Mouse (Mus musculus): ENCODE measurements around the gene Srgap2. TPM values are rescaled to one million over a fixed set of nuclear protein-coding genes. Genes with fewer than 3 reads are reported as not detected.

Gene Srgap2
- polyA plus RNA-seq, 1 experiment from 2014 or later = 15.3 TPM

DNA sequence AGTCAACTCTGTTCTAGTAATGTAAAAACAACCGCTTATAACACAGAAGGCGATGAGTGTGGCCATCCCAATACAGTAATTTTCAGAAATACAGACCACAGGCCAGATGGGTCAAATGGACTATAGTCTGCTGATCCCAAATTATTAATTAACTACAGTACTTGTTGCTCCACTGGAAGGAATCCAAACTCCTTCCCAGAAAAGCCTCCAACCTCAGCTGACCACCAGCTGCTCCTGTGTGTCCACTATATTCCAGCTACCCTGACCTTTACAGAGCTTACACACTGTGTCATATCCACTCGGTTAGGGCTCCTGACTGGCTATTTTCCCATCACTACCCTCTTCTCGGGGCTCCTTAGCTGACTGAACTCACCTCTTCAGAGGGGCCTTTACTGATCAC, 61.3 kb downstream of the Srgap2 start:
- no peak for DNase-seq (ENCODE audit: low spot score)
- H3K27me3 ChIP-seq (replicated peaks; ENCODE audit: control insufficient read depth, insufficient read depth, low read length) = no peaks in the 10 kb centered on the region
- ATAC-seq = no peak
- no peak overlapping the region for H3K4me2 ChIP-seq (ENCODE audit: low read length)
- 89% methylated on average over 4 of the region's 4 CpGs for whole genome bisulfite sequencing
- no peaks in the 10 kb centered on the region for H3K9me3 ChIP-seq (replicated peaks; ENCODE audit: control insufficient read depth, low read length)
- no peak overlapping the region for H3K4me3 ChIP-seq (ENCODE audit: low read depth, low read length)
- peaks cover 17% of the 10 kb centered on the region for H3K4me1 ChIP-seq (ENCODE audit: control insufficient read depth, insufficient read depth, low read length)
- no peak overlapping the region for H3K9ac ChIP-seq (ENCODE audit: low read length)
- no peaks in the 10 kb centered on the region for H3K36me3 ChIP-seq (ENCODE audit: control insufficient read depth, insufficient read depth, low read length)
- H3K27ac ChIP-seq (ENCODE audit: low read depth, low read length) = no peak overlapping the region

DNA sequence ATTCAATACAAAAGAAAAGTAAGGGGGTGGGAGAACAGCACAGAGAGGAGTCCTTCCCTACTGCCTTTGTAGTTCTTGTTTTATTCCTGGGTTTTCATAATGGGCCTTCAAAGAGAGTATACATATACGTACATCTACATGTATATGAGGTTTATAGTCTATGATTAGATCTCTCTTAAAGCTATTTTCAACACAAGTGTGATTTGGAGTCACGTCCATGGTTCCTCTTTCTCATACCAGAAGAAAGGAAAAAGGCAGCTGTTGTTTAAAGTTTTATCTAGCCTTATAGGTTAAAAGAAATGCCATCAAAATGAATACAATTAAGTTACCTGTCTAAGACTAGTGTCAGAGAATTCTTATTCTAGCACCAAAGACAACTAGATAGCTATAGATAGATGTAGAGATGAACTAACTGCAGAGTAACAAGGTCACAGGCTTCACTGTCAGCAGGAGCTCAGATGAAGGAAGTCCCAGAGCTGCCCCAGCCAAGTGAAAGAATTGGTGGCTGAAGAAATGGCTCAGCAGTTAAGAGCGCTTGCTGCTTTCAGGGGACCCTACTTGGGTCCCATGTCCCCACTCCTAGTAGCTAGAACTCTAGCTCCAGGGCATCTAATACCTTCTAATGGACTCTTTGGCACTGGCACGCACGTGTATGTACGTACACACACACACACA, 63.1 kb downstream of the Srgap2 start:
- peaks cover 23% of the 10 kb centered on the region for H3K4me1 ChIP-seq (ENCODE audit: control insufficient read depth, insufficient read depth, low read length)
- 90% methylated on average over 6 of the region's 6 CpGs for WGBS
- H3K27ac ChIP-seq (ENCODE audit: low read depth, low read length) = no peak overlapping the region
- H3K27me3 ChIP-seq (replicated peaks; ENCODE audit: control insufficient read depth, insufficient read depth, low read length) = no peaks in the 10 kb centered on the region
- no peaks in the 10 kb centered on the region for H3K36me3 ChIP-seq (ENCODE audit: control insufficient read depth, insufficient read depth, low read length)
- H3K4me2 ChIP-seq (ENCODE audit: low read length) = no peak overlapping the region
- DNase-seq (ENCODE audit: low spot score) (no peak), ATAC-seq (no peak)
- no peaks in the 10 kb centered on the region for H3K9me3 ChIP-seq (replicated peaks; ENCODE audit: control insufficient read depth, low read length)
- no peak overlapping the region for H3K4me3 ChIP-seq (ENCODE audit: low read depth, low read length)
- H3K9ac ChIP-seq (ENCODE audit: low read length) = no peak overlapping the region

DNA sequence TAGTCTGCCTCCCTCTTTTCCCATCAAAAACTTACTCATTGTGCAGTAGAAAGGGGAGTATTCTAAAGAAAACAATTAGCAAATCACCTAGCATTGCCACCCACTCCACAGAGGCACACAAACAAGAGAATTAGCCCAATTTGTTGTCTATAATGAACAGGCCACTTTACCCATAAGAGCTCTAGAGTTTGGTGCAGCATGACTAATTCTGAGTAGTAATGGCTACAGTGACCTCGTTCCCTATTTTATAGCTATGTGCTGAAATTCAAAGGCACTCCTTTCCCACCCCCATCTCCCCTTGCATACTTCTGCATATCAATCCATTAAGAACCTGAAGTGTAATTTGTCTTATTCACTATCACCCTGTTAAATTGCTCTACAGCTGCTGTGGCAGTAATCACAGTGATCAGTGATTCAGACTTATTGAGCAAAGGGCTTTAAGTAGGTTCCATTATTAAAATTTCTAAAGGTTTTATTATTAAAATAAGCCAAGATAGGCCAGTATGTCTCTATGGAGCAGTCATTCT, 64.5 kb downstream of the Srgap2 start:
- H3K4me3 ChIP-seq (ENCODE audit: low read depth, low read length) = no peak overlapping the region
- DNase-seq (ENCODE audit: low spot score) = peak; percentile 59
- no peak overlapping the region for H3K27ac ChIP-seq (ENCODE audit: low read depth, low read length)
- H3K4me2 ChIP-seq (ENCODE audit: low read length) = no peak overlapping the region
- H3K9ac ChIP-seq (ENCODE audit: low read length) = no peak overlapping the region
- 11% methylated on average over 1 of the region's 1 CpGs for WGBS
- peaks cover 18% of the 10 kb centered on the region for H3K4me1 ChIP-seq (ENCODE audit: control insufficient read depth, insufficient read depth, low read length)
- peak; percentile 62 for ATAC-seq
- H3K36me3 ChIP-seq (ENCODE audit: control insufficient read depth, insufficient read depth, low read length) = no peaks in the 10 kb centered on the region
- no peaks in the 10 kb centered on the region for H3K27me3 ChIP-seq (replicated peaks; ENCODE audit: control insufficient read depth, insufficient read depth, low read length)
- no peaks in the 10 kb centered on the region for H3K9me3 ChIP-seq (replicated peaks; ENCODE audit: control insufficient read depth, low read length)

DNA sequence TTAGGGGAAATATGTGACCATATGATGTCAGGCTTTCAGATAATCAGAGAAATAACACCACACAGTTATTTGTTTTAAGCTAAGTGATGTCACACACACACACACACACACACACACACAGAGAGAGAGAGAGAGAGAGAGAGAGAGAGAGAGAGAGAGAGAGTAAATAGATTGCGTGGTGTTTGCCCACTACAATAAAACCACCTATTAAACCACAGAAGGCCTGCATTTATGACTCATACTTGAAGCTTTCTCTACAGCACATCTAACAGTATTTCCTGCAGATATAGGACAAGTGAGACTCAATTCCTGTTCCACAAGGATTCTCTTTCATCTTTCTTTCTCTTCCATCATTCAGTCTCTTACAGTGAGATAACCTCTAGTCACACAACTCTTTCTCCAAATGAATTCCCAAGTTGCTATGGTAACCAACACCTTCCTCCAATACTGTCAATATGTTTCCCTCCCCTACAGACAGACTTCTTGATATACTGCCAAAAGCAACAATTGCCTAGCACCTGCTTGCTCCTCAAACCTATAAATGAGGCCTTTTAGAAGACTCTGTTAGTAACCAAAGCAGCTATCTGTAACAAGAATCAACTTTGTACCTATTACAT, 66.1 kb downstream of the Srgap2 start:
- Histone ChIP-seq H3K4me1 (ENCODE audit: control insufficient read depth, insufficient read depth, low read length) (peaks cover 18% of the 10 kb centered on the region), H3K4me2 (ENCODE audit: low read length) (no peak overlapping the region), H3K9me3 (replicated peaks; ENCODE audit: control insufficient read depth, low read length) (no peaks in the 10 kb centered on the region), H3K27ac (ENCODE audit: low read depth, low read length) (peak overlapping the region; percentile 52; the same call in 1 of the 2 replicates), H3K27me3 (replicated peaks; ENCODE audit: control insufficient read depth, insufficient read depth, low read length) (no peaks in the 10 kb centered on the region), H3K36me3 (ENCODE audit: control insufficient read depth, insufficient read depth, low read length) (no peaks in the 10 kb centered on the region), H3K4me3 (ENCODE audit: low read depth, low read length) (no peak overlapping the region), H3K9ac (ENCODE audit: low read length) (no peak overlapping the region)
- DNase-seq (ENCODE audit: low spot score) (peak; percentile 86), ATAC-seq (peak; percentile 67; the same call in 1 of the 2 replicates)
- WGBS = 47% methylated on average over 1 of the region's 1 CpGs

DNA sequence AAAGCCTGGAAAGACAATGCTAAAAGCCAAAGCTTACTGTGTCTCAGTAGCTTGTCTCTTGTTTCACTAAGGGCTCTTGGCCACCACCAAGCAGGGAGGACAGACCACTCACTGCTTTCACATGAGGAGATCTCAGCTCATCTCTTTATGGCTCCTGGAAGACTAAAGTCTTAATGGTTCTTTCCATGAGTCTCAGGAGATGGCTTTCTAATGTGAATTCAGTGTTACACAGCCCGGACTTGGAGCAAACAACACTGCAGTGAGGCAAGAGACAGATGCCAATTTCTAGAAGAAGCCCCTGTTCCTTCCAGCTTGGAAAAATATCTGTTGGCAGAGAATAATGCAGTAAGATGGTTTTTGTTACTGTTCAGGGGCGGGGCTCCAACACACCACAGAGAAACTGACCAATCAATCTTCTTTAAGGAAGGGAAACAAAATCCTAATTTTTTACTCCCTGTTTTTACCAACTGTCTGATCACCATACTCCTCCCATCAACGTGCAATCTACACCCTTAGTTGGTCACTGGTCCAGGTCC, 71.7 kb downstream of the Srgap2 start:
- Histone ChIP-seq H3K4me2 (ENCODE audit: low read length) (no peak overlapping the region), H3K27me3 (replicated peaks; ENCODE audit: control insufficient read depth, insufficient read depth, low read length) (no peaks in the 10 kb centered on the region), H3K9ac (ENCODE audit: low read length) (no peak overlapping the region), H3K4me1 (ENCODE audit: control insufficient read depth, insufficient read depth, low read length) (peaks cover 8% of the 10 kb centered on the region; the same call in 1 of the 2 replicates), H3K27ac (ENCODE audit: low read depth, low read length) (no peak overlapping the region), H3K4me3 (ENCODE audit: low read depth, low read length) (no peak overlapping the region), H3K9me3 (replicated peaks; ENCODE audit: control insufficient read depth, low read length) (no peaks in the 10 kb centered on the region), H3K36me3 (ENCODE audit: control insufficient read depth, insufficient read depth, low read length) (no peaks in the 10 kb centered on the region)
- no peak for ATAC-seq
- 92% methylated on average over 3 of the region's 3 CpGs for WGBS
- no peak for DNase-seq (ENCODE audit: low spot score)

DNA sequence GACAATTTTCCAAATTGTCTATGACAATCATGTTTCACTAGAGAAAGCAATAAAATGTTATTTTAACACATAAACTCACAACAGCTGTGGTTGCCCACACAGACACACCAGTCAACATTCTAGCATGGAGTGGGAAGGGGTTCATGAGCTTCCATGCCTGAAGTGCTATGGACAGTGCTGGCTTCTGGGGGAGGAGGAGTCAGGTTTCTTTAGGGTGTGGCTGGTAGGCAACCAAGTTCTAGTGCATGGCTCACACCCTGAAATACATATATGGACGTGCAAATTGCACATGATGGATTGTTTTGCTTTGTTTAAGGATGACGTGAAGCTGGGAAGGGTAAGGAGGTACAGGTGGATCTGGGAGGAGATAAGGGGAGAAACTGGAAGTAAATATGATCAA, 72.8 kb downstream of the Srgap2 start:
- Histone ChIP-seq H3K27me3 (replicated peaks; ENCODE audit: control insufficient read depth, insufficient read depth, low read length) (no peaks in the 10 kb centered on the region), H3K4me1 (ENCODE audit: control insufficient read depth, insufficient read depth, low read length) (peaks cover 3% of the 10 kb centered on the region; the same call in 1 of the 2 replicates), H3K9me3 (replicated peaks; ENCODE audit: control insufficient read depth, low read length) (no peaks in the 10 kb centered on the region), H3K4me3 (ENCODE audit: low read depth, low read length) (no peak overlapping the region), H3K27ac (ENCODE audit: low read depth, low read length) (no peak overlapping the region), H3K9ac (ENCODE audit: low read length) (no peak overlapping the region), H3K4me2 (ENCODE audit: low read length) (no peak overlapping the region), H3K36me3 (ENCODE audit: control insufficient read depth, insufficient read depth, low read length) (no peaks in the 10 kb centered on the region)
- DNase-seq (ENCODE audit: low spot score) (no peak), ATAC-seq (no peak)
- WGBS = 88% methylated on average over 2 of the region's 2 CpGs

DNA sequence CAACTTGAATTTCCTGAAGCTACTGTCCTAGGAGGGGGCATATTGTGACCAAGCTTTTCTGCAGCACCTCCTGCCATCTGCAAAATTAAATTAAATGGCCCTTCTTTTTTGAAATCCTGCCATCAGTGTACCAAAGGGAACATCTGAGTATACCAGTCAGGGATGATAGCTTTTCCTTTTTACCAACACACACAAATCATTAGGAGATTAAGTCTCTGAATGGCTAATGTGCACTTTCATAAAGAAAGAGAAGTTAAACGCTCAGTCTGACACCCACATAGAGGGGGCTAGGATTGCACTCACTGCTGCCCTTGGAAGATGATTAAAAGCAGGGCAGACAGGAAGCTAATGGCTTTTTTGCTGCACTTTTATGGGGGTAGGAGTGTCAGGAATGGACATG, 73.8 kb downstream of the Srgap2 start:
- no peak overlapping the region for H3K9ac ChIP-seq (ENCODE audit: low read length)
- no peak overlapping the region for H3K4me2 ChIP-seq (ENCODE audit: low read length)
- WGBS = 0% methylated on average over 1 of the region's 1 CpGs
- H3K27me3 ChIP-seq (replicated peaks; ENCODE audit: control insufficient read depth, insufficient read depth, low read length) = no peaks in the 10 kb centered on the region
- peaks cover 3% of the 10 kb centered on the region; the same call in 1 of the 2 replicates for H3K4me1 ChIP-seq (ENCODE audit: control insufficient read depth, insufficient read depth, low read length)
- H3K4me3 ChIP-seq (ENCODE audit: low read depth, low read length) = no peak overlapping the region
- ATAC-seq = peak; percentile 61
- H3K9me3 ChIP-seq (replicated peaks; ENCODE audit: control insufficient read depth, low read length) = no peaks in the 10 kb centered on the region
- DNase-seq (ENCODE audit: low spot score) = peak; percentile 51
- no peaks in the 10 kb centered on the region for H3K36me3 ChIP-seq (ENCODE audit: control insufficient read depth, insufficient read depth, low read length)
- no peak overlapping the region for H3K27ac ChIP-seq (ENCODE audit: low read depth, low read length)

DNA sequence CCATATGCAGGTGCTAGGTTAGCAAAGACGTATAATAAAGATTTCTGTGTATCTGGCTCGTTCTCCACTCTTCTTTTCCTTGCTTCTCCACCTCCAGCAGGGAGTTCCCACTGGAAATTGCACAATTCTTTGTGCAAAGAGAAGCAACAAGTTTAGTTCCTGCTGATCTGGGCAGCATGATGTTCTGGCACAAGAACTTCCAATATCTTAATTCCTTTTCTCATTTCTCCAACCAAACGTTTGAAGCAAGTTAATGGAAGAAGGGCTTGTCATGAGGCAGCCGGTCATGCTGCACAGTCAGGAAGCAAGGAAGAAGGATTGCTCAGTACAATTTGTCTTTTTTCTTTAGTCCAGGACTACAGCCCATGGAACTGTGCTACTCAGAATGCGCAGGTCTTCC, 78.8 kb downstream of the Srgap2 start:
- ATAC-seq = no peak
- Histone ChIP-seq H3K27me3 (replicated peaks; ENCODE audit: control insufficient read depth, insufficient read depth, low read length) (no peaks in the 10 kb centered on the region), H3K4me2 (ENCODE audit: low read length) (no peak overlapping the region), H3K9me3 (replicated peaks; ENCODE audit: control insufficient read depth, low read length) (no peaks in the 10 kb centered on the region), H3K9ac (ENCODE audit: low read length) (no peak overlapping the region), H3K27ac (ENCODE audit: low read depth, low read length) (no peak overlapping the region), H3K4me1 (ENCODE audit: control insufficient read depth, insufficient read depth, low read length) (peaks cover under 1% of the 10 kb centered on the region; the same call in 1 of the 2 replicates), H3K4me3 (ENCODE audit: low read depth, low read length) (no peak overlapping the region), H3K36me3 (ENCODE audit: control insufficient read depth, insufficient read depth, low read length) (no peaks in the 10 kb centered on the region)
- WGBS = 83% methylated on average over 5 of the region's 5 CpGs
- DNase-seq (ENCODE audit: low spot score) = no peak

DNA sequence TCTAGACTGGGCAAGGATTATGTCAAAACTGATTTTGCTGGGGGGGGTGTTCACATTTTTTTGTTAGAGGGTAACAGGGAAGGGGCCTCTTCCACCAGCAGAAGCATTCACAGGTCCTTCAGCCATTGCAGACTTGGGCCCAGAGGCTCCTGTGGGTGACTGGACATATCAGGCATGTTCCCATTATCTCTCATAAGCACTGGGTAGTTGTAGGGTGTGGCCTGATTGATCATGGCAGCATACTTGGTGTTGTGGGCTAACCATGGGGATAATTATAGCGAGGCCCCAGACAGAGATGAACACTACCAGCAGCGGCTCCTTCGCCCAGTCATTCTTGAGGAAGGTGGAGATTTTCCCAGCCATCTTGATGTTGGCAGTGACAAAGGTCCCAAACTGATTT, 79.8 kb downstream of the Srgap2 start:
- H3K27ac ChIP-seq (ENCODE audit: low read depth, low read length) = no peak overlapping the region
- H3K4me1 ChIP-seq (ENCODE audit: control insufficient read depth, insufficient read depth, low read length) = no peaks in the 10 kb centered on the region
- no peaks in the 10 kb centered on the region for H3K36me3 ChIP-seq (ENCODE audit: control insufficient read depth, insufficient read depth, low read length)
- H3K4me3 ChIP-seq (ENCODE audit: low read depth, low read length) = no peak overlapping the region
- no peak overlapping the region for H3K4me2 ChIP-seq (ENCODE audit: low read length)
- H3K9me3 ChIP-seq (replicated peaks; ENCODE audit: control insufficient read depth, low read length) = no peaks in the 10 kb centered on the region
- ATAC-seq (no peak), DNase-seq (ENCODE audit: low spot score) (no peak)
- no peaks in the 10 kb centered on the region for H3K27me3 ChIP-seq (replicated peaks; ENCODE audit: control insufficient read depth, insufficient read depth, low read length)
- 97% methylated on average over 3 of the region's 3 CpGs for WGBS
- H3K9ac ChIP-seq (ENCODE audit: low read length) = no peak overlapping the region

All from forebrain, embryonic 14.5 days (tissue).